Mouse (Mus musculus) liver, embryonic 16.5 days (tissue): ENCODE measurements at regions not wholly inside any gene's neighbourhood (a gene's known extent, or its start where the extent isn't known, plus 50 kb on each side); places are given as distances from the start of the nearest gene placed in this dataset.

Experiments used
- ATAC-seq: fragments of 200-750 bp; cut with Nextera tagmentation; 2 replicates; pipeline ENCODE4 v1.8.0; 2017; ENCODE audit warnings: low read depth, mild to moderate bottlenecking, moderate number of reproducible peaks, moderate library complexity
- H3K27ac ChIP-seq: fragments of 300-500 bp; sonication (generic); 2 replicates; pipeline ENCODE4 v1.5.1; 2014; ENCODE audit warnings: mild to moderate bottlenecking, low read length
- H3K27me3 ChIP-seq: fragments of 300-500 bp; sonication (generic); 2 replicates; pipeline ENCODE4 v1.6.1; 2014; ENCODE audit warnings: low read depth, low read length, mixed read lengths; ENCODE audit not compliant: control insufficient read depth, insufficient read depth
- H3K36me3 ChIP-seq: fragments of 300-500 bp; sonication (generic); 2 replicates; pipeline ENCODE4 v1.6.1; 2014; ENCODE audit warnings: mild to moderate bottlenecking; ENCODE audit not compliant: control insufficient read depth, insufficient read depth
- H3K4me1 ChIP-seq: fragments of 300-500 bp; sonication (generic); 2 replicates; pipeline ENCODE4 v1.6.1; 2014; ENCODE audit warnings: low read depth, low read length, mixed read lengths; ENCODE audit not compliant: control insufficient read depth
- H3K4me2 ChIP-seq: fragments of 300-500 bp; sonication (generic); 2 replicates; pipeline ENCODE4 v1.6.1; 2014; ENCODE audit warnings: low read depth, low read length, mixed read lengths
- H3K4me3 ChIP-seq: fragments of 300-500 bp; sonication (generic); 2 replicates; pipeline ENCODE4 v1.5.1; 2014; ENCODE audit warnings: low read depth, mild to moderate bottlenecking, low read length
- H3K9ac ChIP-seq: fragments of 300-500 bp; sonication (generic); 2 replicates; pipeline ENCODE4 v1.6.1; 2014; ENCODE audit warnings: low read depth, low read length
- H3K9me3 ChIP-seq: fragments of 300-500 bp; sonication (generic); replicated peaks from 2 replicates; pipeline ENCODE4 v1.6.1; 2016; ENCODE audit warnings: low read length; ENCODE audit not compliant: control insufficient read depth
- WGBS: fragments of 180-500 bp; shearing (Covaris S2); extraction: QIAGEN DNeasy Blood & Tissue Kit; methylation state at CpG from one replicate; pipeline ENCODE4 v1.1.7; 2014; ENCODE audit not compliant: insufficient replicate concordance; 5-methylcytosine and 5-hydroxymethylcytosine counted together

DNA sequence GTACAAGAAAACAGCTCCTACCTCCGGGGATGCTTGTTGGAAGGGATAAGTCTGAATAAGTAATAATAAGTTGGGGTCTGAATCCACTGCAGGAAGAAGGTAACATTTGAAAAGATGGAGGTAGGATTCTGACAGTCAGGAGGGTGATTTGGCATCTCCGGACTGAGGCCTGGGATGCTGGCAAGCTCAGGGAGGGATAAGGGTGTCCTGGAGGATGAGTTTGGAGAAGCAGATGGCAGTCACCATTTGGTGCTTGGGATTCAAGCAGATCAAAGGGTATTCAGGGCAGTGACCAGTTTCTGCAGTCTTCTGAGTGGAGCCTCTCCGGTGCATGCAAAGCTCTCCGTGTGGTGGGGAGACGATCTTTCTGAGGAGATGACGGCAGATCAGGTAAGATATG lies 62.9 kb upstream of the Gm2310 start:
- H3K27me3 ChIP-seq = no peaks in the 10 kb centered on the region
- no peak overlapping the region for H3K4me2 ChIP-seq
- H3K4me3 ChIP-seq = no peak overlapping the region
- no peak for ATAC-seq
- H3K27ac ChIP-seq = no peak overlapping the region
- H3K9ac ChIP-seq = no peak overlapping the region
- no peaks in the 10 kb centered on the region for H3K4me1 ChIP-seq
- 65% methylated on average over 6 of the region's 6 CpGs for WGBS
- H3K9me3 ChIP-seq = no peaks in the 10 kb centered on the region
- no peaks in the 10 kb centered on the region for H3K36me3 ChIP-seq

DNA sequence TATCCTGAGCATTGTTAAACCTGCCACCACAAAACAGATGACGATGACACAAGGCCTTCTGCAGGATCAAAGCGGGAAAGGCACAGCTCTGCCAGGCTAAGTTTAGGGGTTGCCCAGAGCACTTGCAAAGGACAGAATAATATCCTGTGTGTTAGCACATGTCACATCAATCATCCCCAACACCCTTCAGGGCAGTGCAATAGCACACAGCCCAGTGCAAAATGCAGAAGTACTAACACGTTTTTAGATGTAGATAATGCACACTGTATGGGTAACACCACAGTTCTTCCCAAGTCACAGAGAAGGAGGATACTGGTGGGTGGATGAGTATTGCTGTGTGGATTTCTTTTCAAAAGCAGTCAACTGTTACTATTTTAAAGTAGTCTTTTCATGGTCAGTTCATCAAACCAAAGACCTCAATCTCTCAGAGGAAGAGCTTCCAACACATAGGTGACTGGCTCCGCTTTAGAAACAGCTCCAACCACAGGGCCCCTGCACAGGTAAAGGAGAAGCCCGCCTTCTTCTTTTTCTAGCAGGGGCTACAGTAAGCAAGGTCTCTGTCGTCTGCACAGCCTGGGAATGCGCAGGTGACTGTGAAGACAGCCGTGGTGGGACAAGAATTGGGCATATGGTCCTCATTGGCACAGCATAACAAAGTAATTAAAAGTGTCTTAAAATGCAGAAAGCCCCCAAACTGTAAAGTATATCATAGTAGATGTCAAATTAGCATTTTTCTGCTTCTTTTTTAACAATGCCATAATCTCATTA lies 61.6 kb upstream of the Gm2310 start:
- 24% methylated on average over 8 of the region's 8 CpGs for WGBS
- no peaks in the 10 kb centered on the region for H3K9me3 ChIP-seq
- ATAC-seq = no peak
- H3K4me3 ChIP-seq = no peak overlapping the region
- H3K4me2 ChIP-seq = no peak overlapping the region
- H3K27ac ChIP-seq = no peak overlapping the region
- H3K36me3 ChIP-seq = no peaks in the 10 kb centered on the region
- no peaks in the 10 kb centered on the region for H3K4me1 ChIP-seq
- no peaks in the 10 kb centered on the region for H3K27me3 ChIP-seq
- H3K9ac ChIP-seq = no peak overlapping the region

DNA sequence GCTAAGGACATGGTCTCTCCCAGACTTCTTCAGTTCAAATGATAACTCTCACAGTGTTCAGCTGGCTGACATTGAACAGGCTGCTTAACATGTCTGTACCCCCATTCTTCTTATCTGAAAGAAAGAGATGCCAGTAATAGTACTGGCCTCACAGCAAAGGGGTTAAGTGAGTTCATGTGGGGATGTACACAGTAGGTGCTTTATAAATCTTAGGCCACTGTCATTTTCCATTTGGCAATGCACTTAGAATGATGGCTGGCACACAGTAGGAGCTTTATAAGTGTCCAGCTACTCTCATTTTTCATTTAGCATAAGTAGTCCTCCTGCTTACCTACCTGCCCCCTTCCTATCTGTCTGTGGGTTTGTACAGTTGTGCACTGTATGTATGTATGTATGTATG lies 60.3 kb upstream of the Gm2310 start:
- no peaks in the 10 kb centered on the region for H3K36me3 ChIP-seq

DNA sequence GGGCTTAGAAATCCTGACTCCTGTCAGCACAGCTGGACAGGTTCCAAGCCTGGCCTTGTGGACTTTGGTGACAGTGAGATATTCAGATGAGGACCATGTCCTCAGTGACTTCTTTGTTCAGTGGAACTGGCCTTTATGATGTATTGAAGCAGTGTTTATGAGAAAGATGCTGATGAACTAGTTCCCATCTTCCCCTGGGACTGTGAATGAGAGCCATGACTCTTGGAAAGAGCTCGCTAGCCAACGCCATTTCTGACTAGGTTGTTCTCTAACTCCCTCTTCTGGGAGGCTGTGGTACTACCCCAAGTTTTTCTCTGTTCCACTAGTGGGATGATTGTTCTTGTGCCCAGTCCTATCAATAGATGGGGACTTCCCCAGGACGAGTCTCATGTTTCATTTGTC lies 57.7 kb upstream of the Gm2310 start:
- no peak overlapping the region for H3K4me2 ChIP-seq
- H3K27ac ChIP-seq = no peak overlapping the region
- WGBS = 7% methylated on average over 3 of the region's 3 CpGs
- H3K4me3 ChIP-seq = no peak overlapping the region
- H3K36me3 ChIP-seq = no peaks in the 10 kb centered on the region
- H3K4me1 ChIP-seq = no peaks in the 10 kb centered on the region
- ATAC-seq = no peak
- H3K9me3 ChIP-seq = no peaks in the 10 kb centered on the region
- no peaks in the 10 kb centered on the region for H3K27me3 ChIP-seq
- H3K9ac ChIP-seq = no peak overlapping the region

More for the DNA sequence above, 60.3 kb upstream of the Gm2310 start:
- Histone ChIP-seq H3K9me3 (no peaks in the 10 kb centered on the region), H3K4me3 (no peak overlapping the region), H3K27me3 (no peaks in the 10 kb centered on the region), H3K4me1 (no peaks in the 10 kb centered on the region), H3K27ac (no peak overlapping the region), H3K4me2 (no peak overlapping the region), H3K9ac (no peak overlapping the region)
- ATAC-seq = no peak

DNA sequence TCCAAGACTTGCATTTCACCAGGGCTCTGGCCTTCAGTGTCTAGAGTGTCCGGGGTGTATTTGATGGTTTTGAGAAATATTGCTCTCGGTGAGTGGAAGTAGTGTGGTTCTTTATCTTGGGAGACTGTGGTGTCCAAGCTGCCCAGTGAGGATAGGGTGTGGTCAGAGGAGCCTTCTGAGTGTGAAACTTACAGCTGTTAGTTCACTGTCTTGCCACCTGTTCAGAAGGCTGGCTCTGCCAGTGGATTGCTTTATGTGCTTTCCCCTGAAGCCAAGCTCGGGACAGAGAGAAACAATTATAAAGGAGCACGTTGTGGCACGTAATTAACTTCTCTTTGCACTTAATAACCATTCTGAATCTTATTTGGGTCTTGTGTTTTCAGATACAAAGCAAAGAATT lies 57.2 kb upstream of the Gm2310 start:
- Histone ChIP-seq H3K9ac (no peak overlapping the region), H3K27ac (no peak overlapping the region), H3K36me3 (no peaks in the 10 kb centered on the region), H3K4me2 (no peak overlapping the region), H3K27me3 (no peaks in the 10 kb centered on the region), H3K4me3 (no peak overlapping the region), H3K9me3 (no peaks in the 10 kb centered on the region), H3K4me1 (no peaks in the 10 kb centered on the region)
- 49% methylated on average over 5 of the region's 5 CpGs for WGBS
- ATAC-seq = no peak

DNA sequence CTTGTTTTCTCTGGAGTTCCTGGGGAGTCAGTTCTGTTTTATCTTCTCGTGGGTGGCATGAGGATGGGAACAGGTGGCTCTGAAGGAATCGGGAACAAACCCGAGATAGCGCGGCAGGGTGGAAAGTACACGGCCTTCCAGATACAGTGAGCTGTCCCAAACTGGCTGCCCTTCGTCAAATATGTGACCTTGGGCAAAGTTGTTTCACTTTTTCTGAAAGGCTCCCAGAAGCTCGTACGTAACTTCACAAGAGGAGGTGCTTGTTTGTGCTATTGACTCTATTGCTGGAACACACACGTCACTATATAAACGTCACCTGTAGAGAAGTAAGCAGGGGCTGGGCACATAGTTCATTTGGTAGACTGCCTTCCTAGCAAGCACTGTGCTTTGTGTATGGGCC lies 49.9 kb upstream of the Gm2310 start:
- 6% methylated on average over 11 of the region's 11 CpGs for WGBS
- Histone ChIP-seq H3K9ac (peak overlapping the region; percentile 24; the same call in 1 of the 2 replicates), H3K4me2 (peak overlapping the region; percentile 91), H3K4me1 (peaks cover 13% of the 10 kb centered on the region), H3K27me3 (peaks cover 14% of the 10 kb centered on the region), H3K27ac (no peak overlapping the region), H3K4me3 (peak overlapping the region; percentile 65), H3K9me3 (no peaks in the 10 kb centered on the region), H3K36me3 (no peaks in the 10 kb centered on the region)
- 0 out of 2 replicates have a peak, but pooled peaks have one; percentile 13 for ATAC-seq
